Mouse (Mus musculus): ENCODE measurements at regions not wholly inside any gene's neighbourhood (a gene's known extent, or its start where the extent isn't known, plus 50 kb on each side); places are given as distances from the start of the nearest gene placed in this dataset.
A peak's percentile ranks its signal among the peaks of the same experiment; 100 is the strongest.
"Not testable (repeated sequence)": the region's sequence is repeated elsewhere in the genome, so short reads cannot be mapped to it uniquely, and the experiment has no call there.

DNA sequence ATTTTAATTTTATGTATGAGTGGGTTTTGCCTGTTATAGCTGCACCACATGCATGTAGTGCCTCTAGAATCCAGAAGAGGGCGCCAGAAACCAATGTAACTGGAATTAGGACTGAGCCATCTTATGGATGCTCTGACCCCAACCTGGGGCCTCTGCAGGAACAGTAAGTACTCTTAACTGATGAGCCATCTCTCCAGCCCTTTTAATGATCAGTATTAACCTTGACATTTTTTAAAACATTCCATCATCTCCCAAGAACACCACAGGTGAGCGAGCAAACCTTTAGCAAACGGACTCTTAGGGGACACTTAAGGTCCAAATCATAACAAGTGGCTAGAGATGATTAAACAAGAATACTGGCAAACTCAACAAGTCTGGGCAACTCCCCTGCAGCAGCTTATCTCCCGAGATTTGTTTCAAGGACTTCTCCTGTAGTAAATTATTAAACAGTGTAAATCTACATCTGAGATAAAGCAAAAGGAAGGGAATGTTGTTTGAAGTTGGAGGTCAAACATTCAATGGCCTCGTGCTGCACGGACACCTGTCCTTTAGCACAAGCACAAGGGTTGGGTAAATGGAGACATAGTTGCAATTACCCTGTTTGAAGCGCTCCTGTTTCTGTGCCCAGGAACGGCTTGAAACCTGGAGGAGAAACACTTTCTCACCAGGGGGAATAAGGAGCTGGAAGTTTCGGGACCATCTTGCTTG is 75.9 kb upstream of the Cpsf6 start:
- peak overlapping the region; percentile 82 for H3K27ac ChIP-seq (replicated peaks)
- no peak overlapping the region for H3K9ac ChIP-seq
- no peaks in the 10 kb centered on the region for H3K27me3 ChIP-seq
- WGBS (ENCODE audit: insufficient replicate concordance): 51% methylated on average over 9 of the region's 9 CpGs
- no peaks in the 10 kb centered on the region for H3K36me3 ChIP-seq (replicated peaks)
- no peak overlapping the region for H3K4me2 ChIP-seq
- H3K9me3 ChIP-seq (replicated peaks): no peaks in the 10 kb centered on the region
- no peak overlapping the region for H3K4me3 ChIP-seq (replicated peaks)
- peak; percentile 61 for ATAC-seq (ENCODE audit: insufficient read depth)
- peaks cover 18% of the 10 kb centered on the region for H3K4me1 ChIP-seq (replicated peaks)

GRCm38 (mm10) chr10:117454711-117455591 is 75.1 kb upstream of the Cpsf6 start:
- Histone ChIP-seq H3K4me3 (replicated peaks) (no peak overlapping the region), H3K4me2 (no peak overlapping the region), H3K9ac (no peak overlapping the region), H3K27me3 (no peaks in the 10 kb centered on the region), H3K9me3 (replicated peaks) (no peaks in the 10 kb centered on the region), H3K27ac (replicated peaks) (0 out of 2 replicates have a peak overlapping the region, but pooled peaks have one; percentile 45), H3K36me3 (replicated peaks) (no peaks in the 10 kb centered on the region), H3K4me1 (replicated peaks) (peaks cover 18% of the 10 kb centered on the region)
- WGBS (ENCODE audit: insufficient replicate concordance): 45% methylated on average over 12 of the region's 12 CpGs
- ATAC-seq (ENCODE audit: insufficient read depth): peak; percentile 13; the same call in 1 of the 2 replicates

- H3K4me3 ChIP-seq (replicated peaks): no peak overlapping the region
- H3K4me1 ChIP-seq (replicated peaks): peaks cover 21% of the 10 kb centered on the region
- H3K27ac ChIP-seq (replicated peaks): no peak overlapping the region
- WGBS (ENCODE audit: insufficient replicate concordance): 60% methylated on average over 3 of the region's 3 CpGs
- no peaks in the 10 kb centered on the region for H3K27me3 ChIP-seq
- H3K9me3 ChIP-seq (replicated peaks): no peaks in the 10 kb centered on the region
- H3K36me3 ChIP-seq (replicated peaks): no peaks in the 10 kb centered on the region
- H3K4me2 ChIP-seq: no peak overlapping the region
- H3K9ac ChIP-seq: no peak overlapping the region
- ATAC-seq (ENCODE audit: insufficient read depth): no peak
These were observed 74.3 kb upstream of the Cpsf6 start for GRCm38 (mm10) chr10:117454171-117454500.

DNA sequence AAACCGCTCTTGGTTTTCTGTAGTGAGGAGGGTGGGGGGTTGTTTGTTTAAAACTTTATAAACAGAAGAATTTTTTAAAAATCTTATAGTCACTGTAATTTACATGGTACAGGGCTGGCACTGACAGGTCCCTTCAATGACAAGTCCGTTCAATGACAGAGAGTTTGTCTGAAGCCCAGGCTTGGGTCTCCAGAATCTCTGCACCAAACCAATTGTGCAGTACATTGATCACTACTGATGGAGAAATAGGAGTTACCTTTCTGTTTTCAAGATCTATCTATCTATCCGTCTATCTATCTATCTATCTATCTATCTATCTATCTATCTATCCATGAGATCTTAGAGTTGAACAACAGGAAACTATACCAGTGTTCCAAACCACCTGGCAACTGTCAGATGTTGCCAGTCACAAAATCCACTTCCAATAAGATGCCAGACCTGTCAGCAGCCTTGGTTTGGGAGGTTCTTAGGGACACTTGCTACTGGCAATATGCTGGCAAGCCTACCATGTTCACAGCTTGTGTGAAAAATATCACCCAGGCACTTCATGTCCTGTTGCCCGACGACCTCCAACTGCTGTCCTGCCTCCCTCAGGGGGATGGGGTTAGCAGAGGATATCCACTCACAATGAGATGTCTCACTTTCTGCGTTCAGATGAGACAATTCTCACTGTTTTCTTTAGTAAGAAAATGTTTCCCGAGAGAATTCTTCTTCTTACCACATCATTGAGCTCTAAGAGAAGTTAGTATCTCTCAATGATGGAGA is 73.8 kb upstream of the Cpsf6 start:
- Histone ChIP-seq H3K9ac (no peak overlapping the region), H3K27me3 (no peaks in the 10 kb centered on the region), H3K27ac (replicated peaks) (no peak overlapping the region), H3K4me3 (replicated peaks) (no peak overlapping the region), H3K9me3 (replicated peaks) (no peaks in the 10 kb centered on the region), H3K4me2 (no peak overlapping the region), H3K36me3 (replicated peaks) (no peaks in the 10 kb centered on the region), H3K4me1 (replicated peaks) (peaks cover 16% of the 10 kb centered on the region)
- WGBS (ENCODE audit: insufficient replicate concordance): 63% methylated on average over 7 of the region's 7 CpGs
- no peak for ATAC-seq (ENCODE audit: insufficient read depth)

GRCm38 (mm10) chr10:117452190-117452950 is 72.6 kb upstream of the Cpsf6 start:
- ATAC-seq (ENCODE audit: insufficient read depth): no peak
- 25% methylated on average over 7 of the region's 7 CpGs for WGBS (ENCODE audit: insufficient replicate concordance)
- Histone ChIP-seq H3K9ac (no peak overlapping the region), H3K27ac (replicated peaks) (no peak overlapping the region), H3K4me2 (no peak overlapping the region), H3K4me1 (replicated peaks) (peaks cover 16% of the 10 kb centered on the region), H3K9me3 (replicated peaks) (no peaks in the 10 kb centered on the region), H3K4me3 (replicated peaks) (no peak overlapping the region), H3K27me3 (no peaks in the 10 kb centered on the region), H3K36me3 (replicated peaks) (no peaks in the 10 kb centered on the region)

DNA sequence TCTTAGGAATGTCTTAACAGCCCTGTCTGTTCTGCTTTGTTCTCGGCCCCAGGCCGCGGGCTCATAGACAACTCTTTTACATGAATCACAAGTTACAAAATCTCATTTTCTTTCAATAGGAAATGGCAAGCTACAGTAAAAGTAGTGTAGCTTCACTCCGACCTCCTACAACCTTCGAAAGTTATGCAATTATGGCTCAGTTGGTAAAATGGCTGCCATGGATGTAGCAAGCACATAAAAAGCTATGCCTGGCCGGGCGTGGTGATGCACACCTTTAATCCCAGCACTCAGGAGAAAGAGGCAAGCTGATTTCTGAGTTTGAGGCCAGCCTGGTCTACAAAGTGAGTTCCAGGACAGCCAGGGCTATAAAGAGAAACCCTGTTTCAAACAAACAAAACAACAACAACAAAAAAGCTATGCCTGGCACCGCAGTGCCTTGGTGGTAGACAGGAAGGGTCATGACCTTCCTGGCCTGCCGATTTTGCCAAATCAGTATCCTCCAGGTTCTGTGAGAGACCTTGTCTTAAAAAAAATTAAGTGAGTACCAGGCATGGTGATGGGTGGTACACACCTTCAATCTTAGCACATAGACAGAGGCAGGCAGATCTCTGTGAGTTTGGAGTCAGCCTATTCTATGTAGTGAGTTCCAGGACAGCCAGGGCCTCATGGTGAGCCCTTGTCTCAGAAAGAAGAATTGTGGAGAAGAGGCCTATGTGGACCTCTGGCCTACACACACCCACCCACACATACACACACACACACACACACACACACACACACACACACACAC is 71.8 kb upstream of the Cpsf6 start:
- Histone ChIP-seq H3K9me3 (replicated peaks) (no peaks in the 10 kb centered on the region), H3K9ac (no peak overlapping the region), H3K4me2 (no peak overlapping the region), H3K4me3 (replicated peaks) (no peak overlapping the region), H3K36me3 (replicated peaks) (no peaks in the 10 kb centered on the region), H3K4me1 (replicated peaks) (peaks cover 16% of the 10 kb centered on the region), H3K27ac (replicated peaks) (no peak overlapping the region), H3K27me3 (no peaks in the 10 kb centered on the region)
- no peak for ATAC-seq (ENCODE audit: insufficient read depth)
- 66% methylated on average over 9 of the region's 9 CpGs for WGBS (ENCODE audit: insufficient replicate concordance)

DNA sequence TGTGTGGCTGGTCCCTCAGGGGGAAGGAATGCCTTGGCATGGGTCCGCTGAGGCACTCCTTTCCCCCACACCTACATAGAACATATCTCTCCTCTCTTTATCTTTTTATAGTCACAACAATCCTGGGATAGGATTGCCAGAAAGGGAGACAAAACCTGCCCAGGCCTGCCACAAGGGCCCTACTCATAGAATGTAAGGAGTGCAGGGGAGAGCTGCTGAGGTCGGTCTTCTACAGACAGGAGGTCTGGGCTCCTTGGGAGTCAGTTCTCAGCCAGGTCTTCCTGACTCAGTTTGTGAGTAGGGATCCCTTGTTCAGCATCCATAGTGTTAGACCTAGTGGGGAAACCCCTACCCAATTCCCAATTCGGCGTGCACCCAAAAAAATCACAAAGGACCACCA is 70.8 kb upstream of the Cpsf6 start:
- ATAC-seq (ENCODE audit: insufficient read depth): no peak

DNA sequence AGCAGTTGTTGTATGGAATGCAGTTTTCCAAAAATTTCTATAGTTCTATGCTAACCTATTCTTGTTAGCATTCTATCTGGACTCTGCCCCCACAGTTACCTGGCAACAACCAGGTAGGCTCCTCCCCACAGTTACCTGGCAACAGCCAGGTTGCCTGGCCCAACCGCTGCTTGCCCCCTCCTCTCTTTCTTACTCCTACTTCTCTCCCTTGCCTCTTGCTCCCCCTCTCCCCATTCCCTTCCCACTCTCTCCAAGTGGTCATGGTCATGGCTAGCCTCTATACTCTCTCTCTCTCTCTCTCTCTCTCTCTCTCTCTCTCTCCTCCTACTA is 70.4 kb upstream of the Cpsf6 start:
- Histone ChIP-seq H3K27me3 (no peaks in the 10 kb centered on the region), H3K4me1 (replicated peaks) (peaks cover 16% of the 10 kb centered on the region), H3K9me3 (replicated peaks) (no peaks in the 10 kb centered on the region), H3K4me3 (replicated peaks) (no peak overlapping the region), H3K9ac (no peak overlapping the region), H3K27ac (replicated peaks) (no peak overlapping the region), H3K4me2 (no peak overlapping the region), H3K36me3 (replicated peaks) (no peaks in the 10 kb centered on the region)
- 60% methylated on average over 1 of the region's 1 CpGs for WGBS (ENCODE audit: insufficient replicate concordance)
- no peak for ATAC-seq (ENCODE audit: insufficient read depth)

More for the DNA sequence above, 70.8 kb upstream of the Cpsf6 start:
- H3K36me3 ChIP-seq (replicated peaks): no peaks in the 10 kb centered on the region
- no peak overlapping the region for H3K4me3 ChIP-seq (replicated peaks)
- no peak overlapping the region for H3K9ac ChIP-seq
- H3K9me3 ChIP-seq (replicated peaks): no peaks in the 10 kb centered on the region
- no peaks in the 10 kb centered on the region for H3K27me3 ChIP-seq
- H3K4me1 ChIP-seq (replicated peaks): peaks cover 16% of the 10 kb centered on the region
- H3K27ac ChIP-seq (replicated peaks): no peak overlapping the region
- WGBS (ENCODE audit: insufficient replicate concordance): 72% methylated on average over 4 of the region's 4 CpGs
- no peak overlapping the region for H3K4me2 ChIP-seq

GRCm38 (mm10) chr10:117449416-117450239 is 69.8 kb upstream of the Cpsf6 start:
- WGBS (ENCODE audit: insufficient replicate concordance): 63% methylated on average over 3 of the region's 3 CpGs
- no peak overlapping the region for H3K4me3 ChIP-seq (replicated peaks)
- H3K27me3 ChIP-seq: no peaks in the 10 kb centered on the region
- peaks cover 16% of the 10 kb centered on the region for H3K4me1 ChIP-seq (replicated peaks)
- no peaks in the 10 kb centered on the region for H3K36me3 ChIP-seq (replicated peaks)
- no peak for ATAC-seq (ENCODE audit: insufficient read depth)
- no peaks in the 10 kb centered on the region for H3K9me3 ChIP-seq (replicated peaks)
- H3K4me2 ChIP-seq: no peak overlapping the region
- H3K9ac ChIP-seq: no peak overlapping the region
- H3K27ac ChIP-seq (replicated peaks): no peak overlapping the region

GRCm38 (mm10) chr10:117448783-117449182 is 69.0 kb upstream of the Cpsf6 start:
- not testable (repeated sequence) for H3K36me3 ChIP-seq (replicated peaks); H3K9ac ChIP-seq; H3K9me3 ChIP-seq (replicated peaks); H3K4me3 ChIP-seq (replicated peaks); H3K27ac ChIP-seq (replicated peaks); ATAC-seq (ENCODE audit: insufficient read depth); H3K27me3 ChIP-seq; H3K4me2 ChIP-seq
- H3K4me1 ChIP-seq (replicated peaks): peaks cover 16% of the 10 kb centered on the region
- 83% methylated on average over 3 of the region's 3 CpGs for WGBS (ENCODE audit: insufficient replicate concordance)

All from liver, embryonic 15.5 days (tissue).